Mouse (Mus musculus) left cerebral cortex, postnatal 10 days (tissue): ENCODE measurements at regions not wholly inside any gene's neighbourhood (a gene's known extent, or its start where the extent isn't known, plus 50 kb on each side); places are given as distances from the start of the nearest gene placed in this dataset.

Experiments used
- DNase-seq, 2 experiments: peaks; one replicate each; pipeline ENCODE4 v3.0.0; 2021 to 2022; ENCODE audit warnings: low spot score in 2 of 2, mixed read lengths in 1 of 2; ENCODE audit errors: extremely low spot score in 1 of 2
- intact Hi-C: fragments of 180-260 bp; cut with DNase I; formaldehyde crosslinking; loops from one replicate; pipeline ENCODE4 v1.15.1; 2025

DNA sequence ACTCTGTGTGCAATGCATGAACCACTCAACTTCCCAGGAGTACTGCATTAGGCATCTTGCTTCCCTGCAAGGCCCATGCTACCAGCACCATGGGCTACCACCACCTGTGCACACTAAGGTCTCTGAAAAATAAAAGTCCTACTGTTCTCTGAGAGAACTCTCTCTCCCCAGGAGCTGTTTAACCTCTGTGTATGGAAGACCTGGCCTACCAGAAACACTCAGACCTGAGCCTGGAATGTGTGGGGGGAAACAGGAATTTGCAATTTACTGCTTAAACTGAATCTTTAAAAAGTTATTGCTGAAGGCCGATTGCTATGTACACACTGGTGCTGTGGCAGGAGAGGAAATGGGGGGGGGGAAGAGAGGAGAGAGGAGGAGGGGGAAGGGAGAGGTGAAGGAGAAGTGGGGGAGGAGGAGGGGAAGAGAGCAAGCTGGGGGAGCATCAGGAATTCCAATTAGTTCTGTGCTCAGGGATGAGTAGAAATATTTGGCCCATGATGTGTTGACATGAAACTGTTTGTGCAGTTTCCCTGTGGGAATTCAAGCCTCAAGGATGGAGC lies 860.4 kb upstream of the Lrrc6 start:
- no peak for DNase-seq
- intact Hi-C loops = no loop called here

- no peak for DNase-seq
- intact Hi-C loops = no loop called here
Observed at GRCm38 (mm10) chr15:67357867-67358266, 857.2 kb upstream of the Lrrc6 start.

- intact Hi-C loops = no loop called here
Observed at GRCm38 (mm10) chr15:67355334-67355733, 854.6 kb upstream of the Lrrc6 start.

DNA sequence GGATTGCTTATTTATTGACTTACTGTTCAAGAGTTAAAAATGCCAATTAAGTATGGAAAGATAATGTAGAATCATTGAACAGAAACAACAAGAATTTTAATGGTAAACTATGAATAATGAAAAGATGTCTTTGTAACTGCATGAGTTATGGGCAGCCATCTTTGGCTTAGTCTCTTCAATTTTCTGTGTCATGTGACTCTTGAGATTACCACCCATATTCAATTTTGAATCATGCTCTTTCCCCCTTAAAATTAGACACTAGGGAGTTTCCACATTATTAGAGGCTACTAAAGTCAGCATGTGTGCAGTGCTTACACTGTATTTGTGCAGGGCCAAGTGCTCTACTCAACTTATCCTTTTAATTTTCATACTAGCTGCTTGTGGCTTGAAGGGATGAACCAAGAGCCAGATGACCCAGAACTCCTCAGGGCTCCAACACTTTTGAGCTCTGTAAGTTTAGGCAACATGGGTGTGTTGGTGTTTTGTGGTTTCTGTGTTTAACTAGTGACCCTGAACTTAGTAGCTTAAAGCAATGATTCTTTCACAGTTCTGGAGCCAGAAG lies 854.0 kb upstream of the Lrrc6 start:
- intact Hi-C loops = no loop called here
- no peak for DNase-seq

More at GRCm38 (mm10) chr15:67355334-67355733, 854.6 kb upstream of the Lrrc6 start:
- no peak for DNase-seq

DNA sequence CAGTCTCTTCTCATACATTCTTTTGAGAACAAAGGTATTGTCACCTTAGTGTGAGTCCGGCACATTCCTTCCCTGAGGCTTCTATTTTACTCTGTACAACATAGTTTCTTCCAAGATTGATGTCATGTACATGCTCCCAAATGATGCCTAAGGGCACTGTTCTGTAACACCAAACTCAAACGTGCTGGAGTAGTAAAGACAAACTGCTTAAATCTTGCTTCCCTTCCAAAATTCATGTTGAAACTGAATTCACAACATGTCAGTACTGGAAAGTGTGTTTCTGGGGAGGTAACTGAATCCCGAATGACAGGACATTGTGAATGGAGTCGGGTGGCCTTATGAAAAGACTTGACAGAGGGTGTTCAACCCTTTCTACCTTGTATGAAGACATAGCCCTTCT lies 848.8 kb upstream of the Lrrc6 start:
- DNase-seq = no peak
- intact Hi-C loops = no loop called here

GRCm38 (mm10) chr15:67345179-67346148 lies 844.8 kb upstream of the Lrrc6 start:
- intact Hi-C loops = no loop called here
- no peak for DNase-seq

- intact Hi-C loops = no loop called here
- no peak for DNase-seq
Observed at GRCm38 (mm10) chr15:67342050-67342449, 841.3 kb upstream of the Lrrc6 start.

DNA sequence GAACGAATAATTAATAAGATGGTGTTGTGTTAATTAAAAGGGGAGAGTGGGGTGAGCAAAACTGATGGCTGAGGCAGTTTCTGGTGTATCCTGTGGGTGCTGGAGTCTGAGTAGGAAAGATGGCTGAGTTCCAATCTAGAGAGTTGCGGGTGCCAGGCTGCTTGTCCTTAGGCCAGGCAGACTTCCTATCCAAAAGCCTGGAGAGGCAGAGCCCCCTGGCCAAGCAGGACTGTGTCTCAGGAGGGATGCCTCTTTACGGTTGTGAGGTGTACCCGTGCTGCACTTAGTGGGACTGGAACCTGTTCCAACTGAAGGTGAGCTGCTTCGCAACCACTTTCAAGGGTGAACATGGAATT lies 836.3 kb upstream of the Lrrc6 start:
- intact Hi-C loops = no loop called here
- no peak for DNase-seq

- no peak for DNase-seq
- intact Hi-C loops = no loop called here
Observed at GRCm38 (mm10) chr15:67336294-67337039, 835.8 kb upstream of the Lrrc6 start.

GRCm38 (mm10) chr15:67332521-67332920 lies 831.8 kb upstream of the Lrrc6 start:
- intact Hi-C loops = no loop called here
- no peak for DNase-seq

DNA sequence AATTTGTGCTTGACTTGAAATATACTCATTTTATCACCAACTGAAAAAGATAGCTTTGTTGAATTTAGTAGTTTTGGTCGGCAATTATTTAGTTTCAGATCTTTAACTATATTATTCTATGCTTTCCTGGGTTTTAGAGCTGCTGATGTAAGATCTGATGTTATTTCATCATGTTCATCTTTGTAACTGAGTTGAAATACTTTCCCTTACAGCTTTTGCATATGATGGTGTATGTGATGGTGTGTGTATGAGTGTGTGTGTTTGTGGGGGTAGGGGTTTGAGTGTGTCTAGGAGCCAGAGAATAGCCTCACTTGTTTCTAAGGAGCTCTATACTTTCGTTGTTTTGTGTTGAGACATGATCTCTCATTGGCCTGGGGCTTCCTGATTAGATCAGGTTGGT lies 819.6 kb upstream of the Lrrc6 start:
- intact Hi-C loops = no loop called here
- DNase-seq = no peak

- intact Hi-C loops = no loop called here
- DNase-seq = no peak
Observed at GRCm38 (mm10) chr15:67315202-67315601, 814.5 kb upstream of the Lrrc6 start.

DNA sequence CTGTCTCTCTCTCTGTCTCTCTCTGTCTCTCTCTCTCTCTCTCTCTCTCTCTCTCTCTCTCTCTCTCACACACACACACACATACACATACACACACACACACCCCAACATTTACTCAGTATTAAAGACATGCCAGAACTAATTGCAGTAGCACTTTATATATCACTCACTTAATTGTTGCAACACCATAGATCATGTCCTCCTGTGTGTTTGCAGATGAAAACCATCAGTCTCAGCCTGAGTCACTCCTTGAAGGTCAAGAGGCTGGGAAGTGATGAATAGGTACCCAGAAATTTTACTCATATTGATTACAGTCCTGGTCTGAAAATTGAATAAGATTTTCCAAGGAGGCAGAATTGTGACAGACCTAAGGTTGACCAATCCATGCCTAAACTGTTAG lies 812.9 kb upstream of the Lrrc6 start:
- intact Hi-C loops = no loop called here
- no peak for DNase-seq

DNA sequence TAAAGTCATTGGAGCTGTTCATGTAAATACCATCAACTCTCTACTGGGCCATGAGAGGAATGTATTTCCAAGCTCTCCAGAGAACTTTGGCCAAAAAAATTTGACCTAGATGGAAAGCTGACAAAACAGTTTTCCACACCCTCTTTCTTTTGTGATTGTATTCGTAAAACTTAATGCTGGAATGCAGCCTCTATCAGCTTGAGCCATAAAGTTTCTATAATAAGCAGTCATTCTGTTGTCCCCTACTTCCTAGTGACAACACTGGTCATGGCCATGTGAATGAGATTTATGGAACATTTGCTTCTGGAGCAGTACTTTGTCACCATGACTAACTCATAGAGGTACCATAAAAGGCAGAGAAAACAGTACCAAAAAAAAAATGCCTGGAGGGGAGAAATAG lies 805.0 kb upstream of the Lrrc6 start:
- no peak for DNase-seq
- intact Hi-C loops = no loop called here

- intact Hi-C loops = no loop called here
Observed at GRCm38 (mm10) chr15:67303804-67304203, 803.1 kb upstream of the Lrrc6 start.

DNA sequence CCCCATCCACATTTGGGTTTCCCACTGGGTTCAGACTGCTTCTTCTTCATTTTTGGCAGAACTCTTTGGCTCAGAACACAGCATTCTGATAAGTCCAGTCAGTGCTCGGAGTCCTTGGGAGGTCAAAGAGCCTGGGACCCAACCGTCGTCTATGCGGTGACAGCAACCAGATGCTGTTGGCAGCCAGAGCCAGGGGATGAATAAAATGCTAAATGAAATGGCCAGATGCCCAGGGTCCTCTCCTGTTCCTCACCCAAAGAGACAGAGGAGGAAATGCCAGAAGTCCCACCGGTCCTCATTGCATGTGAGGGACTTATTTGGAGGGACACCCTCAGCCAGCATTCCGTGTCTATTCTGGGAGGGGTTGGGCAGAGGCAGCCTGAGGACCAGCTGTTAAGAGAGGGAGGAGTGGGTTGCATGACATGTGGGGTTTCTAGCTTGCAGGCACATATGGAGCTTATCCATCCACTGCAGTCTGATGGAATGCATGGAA lies 801.2 kb upstream of the Lrrc6 start:
- intact Hi-C loops = no loop called here
- DNase-seq = no peak

More at GRCm38 (mm10) chr15:67303804-67304203, 803.1 kb upstream of the Lrrc6 start:
- DNase-seq = no peak

- intact Hi-C loops = no loop called here
- DNase-seq = no peak
Observed at GRCm38 (mm10) chr15:67301024-67301423, 800.3 kb upstream of the Lrrc6 start.

GRCm38 (mm10) chr15:67294797-67295196 lies 794.1 kb upstream of the Lrrc6 start:
- intact Hi-C loops = no loop called here
- DNase-seq = no peak

DNA sequence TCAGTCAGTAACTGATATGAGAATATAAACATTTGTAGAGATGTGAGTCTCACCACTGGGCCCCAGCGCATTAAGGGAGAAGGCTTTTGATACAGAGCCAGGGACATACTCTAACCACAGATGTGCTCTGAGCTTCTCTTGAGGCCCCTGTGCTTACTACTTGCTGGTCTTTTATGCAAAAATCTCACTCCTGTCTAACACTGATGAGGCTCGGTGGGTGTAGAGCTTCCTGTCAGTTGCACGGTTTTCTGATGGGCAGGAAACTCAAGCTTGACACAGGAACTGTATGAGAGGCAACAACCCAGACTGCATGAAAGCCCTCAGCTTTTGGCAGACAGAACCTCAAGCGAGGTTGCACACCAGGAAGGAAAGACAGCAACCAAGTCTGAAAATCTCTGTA lies 789.0 kb upstream of the Lrrc6 start:
- intact Hi-C loops = no loop called here
- no peak for DNase-seq
